Mouse (Mus musculus) c-Kit-positive CD71-positive TER-119-positive erythroid progenitor cells, embryonic 14.5 days (primary cell): ENCODE results near the gene Ccdc40.
"Not testable (repeated sequence)": the region's sequence is repeated elsewhere in the genome, so short reads cannot be mapped to it uniquely, and the experiment has no call there.

Experiments used
- DNase-seq: peaks from one replicate; pipeline ENCODE4 v3.0.0-alpha.2; 2013; ENCODE audit warnings: low spot score

Gene Ccdc40

GRCm38 (mm10) chr11:119237007-119237406 is 8.6 kb downstream of the Ccdc40 start:
- DNase-seq, result no peak

- DNase-seq, result no peak
Measured at GRCm38 (mm10) chr11:119237568-119238304, 9.4 kb downstream of the Ccdc40 start.

GRCm38 (mm10) chr11:119238305-119238721 is 9.9 kb downstream of the Ccdc40 start:
- peak; percentile 46 for DNase-seq

GRCm38 (mm10) chr11:119239480-119239879 is 11.1 kb downstream of the Ccdc40 start:
- DNase-seq, result no peak

- not testable (repeated sequence) for DNase-seq
Measured at GRCm38 (mm10) chr11:119245543-119245942, 17.2 kb downstream of the Ccdc40 start.

- peak; percentile 62 for DNase-seq
Measured at GRCm38 (mm10) chr11:119249011-119249410, 20.6 kb downstream of the Ccdc40 start.

GRCm38 (mm10) chr11:119250998-119251397 is 22.6 kb downstream of the Ccdc40 start:
- no peak for DNase-seq

- no peak for DNase-seq
Measured at GRCm38 (mm10) chr11:119252854-119253541, 24.6 kb downstream of the Ccdc40 start.

GRCm38 (mm10) chr11:119256557-119256956 is 28.2 kb downstream of the Ccdc40 start:
- DNase-seq, result not testable (repeated sequence)

- no peak for DNase-seq
Measured at GRCm38 (mm10) chr11:119258216-119258571, 29.8 kb downstream of the Ccdc40 start.

GRCm38 (mm10) chr11:119258572-119259322 is 30.4 kb downstream of the Ccdc40 start:
- DNase-seq, result peak; percentile 61

GRCm38 (mm10) chr11:119259977-119260376 is 31.6 kb downstream of the Ccdc40 start:
- DNase-seq, result no peak

- no peak for DNase-seq
Measured at GRCm38 (mm10) chr11:119264413-119264812, 36.0 kb downstream of the Ccdc40 start.

GRCm38 (mm10) chr11:119265811-119266210 is 37.4 kb downstream of the Ccdc40 start:
- no peak for DNase-seq

- DNase-seq, result no peak
Measured at GRCm38 (mm10) chr11:119267241-119267674, 38.9 kb downstream of the Ccdc40 start.

GRCm38 (mm10) chr11:119267768-119268556 is 39.6 kb downstream of the Ccdc40 start, which contains the start of gene Gaa:
TSS of gene Gaa (plus strand) at chr11:119267887.
- DNase-seq, result peak; percentile 98

GRCm38 (mm10) chr11:119268557-119269195 is 40.3 kb downstream of the Ccdc40 start:
- DNase-seq, result no peak

- DNase-seq, result not testable (repeated sequence)
Measured at GRCm38 (mm10) chr11:119272492-119272891, 44.1 kb downstream of the Ccdc40 start.

- no peak for DNase-seq
Measured at GRCm38 (mm10) chr11:119273186-119273930, 45.0 kb downstream of the Ccdc40 start.

- DNase-seq, result no peak
Measured at GRCm38 (mm10) chr11:119281030-119281429, 52.7 kb downstream of the Ccdc40 start.
